Mouse (Mus musculus) cerebellum, adult 2 months (tissue): ENCODE measurements at regions not wholly inside any gene's neighbourhood (a gene's known extent, or its start where the extent isn't known, plus 50 kb on each side); places are given as distances from the start of the nearest gene placed in this dataset.

ENCODE experiments used
- DNase-seq, 2 experiments: peaks; one replicate each; pipeline ENCODE4 v3.0.0; 2021
- H3K27ac ChIP-seq: fragments of 200-500 bp; 2 replicates; pipeline ENCODE4 v1.5.1; 2012; ENCODE audit warnings: low read length, control low read depth, inconsistent platforms; ENCODE audit not compliant: insufficient read depth
- H3K27me3 ChIP-seq: fragments of 200-500 bp; 2 replicates; pipeline ENCODE4 v1.6.1; 2012; ENCODE audit warnings: inconsistent platforms, mild to moderate bottlenecking, low read length, moderate library complexity; ENCODE audit not compliant: control insufficient read depth, insufficient read depth
- H3K4me1 ChIP-seq: fragments of 200-500 bp; 2 replicates; pipeline ENCODE4 v1.6.1; 2011; ENCODE audit warnings: low read length; ENCODE audit not compliant: control insufficient read depth, insufficient read depth
- H3K4me3 ChIP-seq: fragments of 200-500 bp; replicated peaks from 2 replicates; pipeline ENCODE3; 2011; ENCODE audit warnings: mild to moderate bottlenecking, low read depth, low read length, control low read depth; ENCODE audit not compliant: insufficient read depth
- CTCF ChIP-seq: fragments of 200-500 bp; IDR thresholded peaks from 2 replicates; pipeline ENCODE4 v1.5.1; 2011; ENCODE audit warnings: low read depth, mild to moderate bottlenecking, control low read depth, low read length, moderate library complexity, borderline replicate concordance; ENCODE audit not compliant: insufficient read depth
- POLR2A ChIP-seq: fragments of 200-500 bp; IDR thresholded peaks from 2 replicates; pipeline ENCODE4 v1.6.1; 2011; ENCODE audit warnings: low read length, control low read depth, borderline replicate concordance; ENCODE audit not compliant: insufficient read depth
- WGBS: fragments of 180-500 bp; shearing (Covaris S2); methylation state at CpG from one replicate; pipeline ENCODE4 v1.1.7; 2018; 5-methylcytosine and 5-hydroxymethylcytosine counted together

DNA sequence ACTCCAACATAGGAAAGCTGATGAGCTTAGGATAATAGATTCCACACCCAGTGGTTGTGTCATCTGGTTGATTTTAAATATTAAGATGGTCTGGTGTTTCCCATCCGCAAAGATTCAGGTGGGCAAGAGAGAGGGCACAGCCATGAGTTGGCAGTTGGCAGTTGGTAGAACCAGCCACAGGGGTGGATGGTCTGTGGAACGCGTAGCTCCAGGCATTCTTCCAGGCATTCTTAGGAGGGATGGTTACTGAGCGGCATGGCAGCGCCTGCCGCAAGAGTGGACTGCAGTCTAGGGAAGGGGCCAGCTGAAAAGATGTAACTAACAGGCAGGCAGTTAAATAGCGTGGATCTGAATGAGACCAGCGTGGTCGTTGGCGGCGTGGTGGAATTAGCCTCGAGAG, 96.6 kb upstream of the Slc35f1 start:
- no peak overlapping the region for H3K4me3 ChIP-seq
- 92% methylated on average over 12 of the region's 12 CpGs for WGBS
- TF ChIP-seq CTCF = no peak
- no peak for TF ChIP-seq POLR2A
- no peaks in the 10 kb centered on the region for H3K4me1 ChIP-seq
- no peak for DNase-seq
- H3K27me3 ChIP-seq = no peaks in the 10 kb centered on the region
- H3K27ac ChIP-seq = no peak overlapping the region
